Mouse (Mus musculus) WW6 (cell line): ENCODE measurements around the gene Creb3l4.
A peak's percentile ranks its signal among the peaks of the same experiment; 100 is the strongest.

Experiments
- DNase-seq: peaks from one replicate; pipeline ENCODE4 v3.0.0-alpha.2; 2013; ENCODE audit warnings: low read depth, low spot score

Gene Creb3l4

GRCm38 (mm10) chr3:90231507-90232333 is 11.6 kb downstream of the Creb3l4 start, which contains the start of gene Jtb:
Gene Jtb, plus strand, starts transcription at chr3:90231597.
- DNase-seq, result peak; percentile 87

GRCm38 (mm10) chr3:90231075-90231474 is 12.2 kb downstream of the Creb3l4 start:
- no peak for DNase-seq

GRCm38 (mm10) chr3:90224331-90224730 is 19.0 kb downstream of the Creb3l4 start:
- no peak for DNase-seq

- no peak for DNase-seq
Measured at GRCm38 (mm10) chr3:90222941-90223340, 20.4 kb downstream of the Creb3l4 start.

GRCm38 (mm10) chr3:90222455-90222854 is 20.9 kb downstream of the Creb3l4 start:
- no peak for DNase-seq

- DNase-seq, result no peak
Measured at GRCm38 (mm10) chr3:90221123-90221522, 22.2 kb downstream of the Creb3l4 start.

GRCm38 (mm10) chr3:90220531-90220951 is 22.8 kb downstream of the Creb3l4 start:
- no peak for DNase-seq

- DNase-seq, result no peak
Measured at GRCm38 (mm10) chr3:90220088-90220487, 23.2 kb downstream of the Creb3l4 start.

GRCm38 (mm10) chr3:90215825-90216380 is 27.4 kb downstream of the Creb3l4 start:
- no peak for DNase-seq

- DNase-seq, result no peak
Measured at GRCm38 (mm10) chr3:90213956-90214684, 29.2 kb downstream of the Creb3l4 start.

- DNase-seq, result peak; percentile 70
Measured at GRCm38 (mm10) chr3:90213377-90213866, 29.9 kb downstream of the Creb3l4 start, which contains the start of the genes Rps27 and Rab13. Gene Rps27, minus strand, starts transcription at chr3:90213651. Gene Rab13, plus strand, starts transcription at chr3:90213695.

- no peak for DNase-seq
Measured at GRCm38 (mm10) chr3:90212723-90213122, 30.6 kb downstream of the Creb3l4 start.

GRCm38 (mm10) chr3:90211475-90212398 is 31.6 kb downstream of the Creb3l4 start:
- DNase-seq, result no peak

- DNase-seq, result no peak
Measured at GRCm38 (mm10) chr3:90209908-90210566, 33.3 kb downstream of the Creb3l4 start.

GRCm38 (mm10) chr3:90208662-90209061 is 34.6 kb downstream of the Creb3l4 start:
- DNase-seq, result no peak

GRCm38 (mm10) chr3:90204582-90204981 is 38.7 kb downstream of the Creb3l4 start:
- DNase-seq, result no peak

- no peak for DNase-seq
Measured at GRCm38 (mm10) chr3:90203619-90204018, 39.7 kb downstream of the Creb3l4 start.

- no peak for DNase-seq
Measured at GRCm38 (mm10) chr3:90202884-90203283, 40.4 kb downstream of the Creb3l4 start.

- DNase-seq, result no peak
Measured at GRCm38 (mm10) chr3:90197548-90197947, 45.8 kb downstream of the Creb3l4 start.

GRCm38 (mm10) chr3:90195644-90196043 is 47.7 kb downstream of the Creb3l4 start:
- no peak for DNase-seq
